Mouse (Mus musculus): ENCODE data around the gene Tmem109. TPM values are rescaled to one million over a fixed set of nuclear protein-coding genes. Genes with fewer than 3 reads are reported as not detected.

Tmem109 gene
- total RNA-seq, 1 experiment from 2014 or later = 64.6 TPM

Other genes starting within 250 kb of the Tmem109 start
- not detected in 3 replicates for gene Vwce, start 247.8 kb downstream of the Tmem109 start, total RNA-seq (2017)
- not detected in 3 replicates for gene Pga5, start 203.9 kb downstream of the Tmem109 start, total RNA-seq (2017)
- 7.3 to 22.2 TPM (median 18.7 TPM) in 3 replicates for gene Vps37c, start 193.3 kb downstream of the Tmem109 start, total RNA-seq (2017)
- gene Cd5, start 143.0 kb downstream of the Tmem109 start, total RNA-seq (2017) = 1.0 to 3.1 TPM in 2 of 3 replicates, not detected in the other
- 1.8 to 3.3 TPM (median 2.2 TPM) in 3 replicates for gene Cd6, start 51.9 kb downstream of the Tmem109 start, total RNA-seq (2017)
- 23.9 to 28.8 TPM (median 26.8 TPM) in 3 replicates for gene Slc15a3, start 42.3 kb downstream of the Tmem109 start, total RNA-seq (2017)
- gene Tmem132a, start 12.1 kb downstream of the Tmem109 start, total RNA-seq (2017) = 0.58 TPM in 1 of 3 replicates, not detected in the others
- gene Prpf19, start 13.2 kb upstream of the Tmem109 start, total RNA-seq (2017) = 74.0 to 103 TPM (median 96.6 TPM) in 3 replicates
- not detected in 3 replicates for gene Zp1, start 38.6 kb upstream of the Tmem109 start, total RNA-seq (2017)
- gene Ptgdr2, start 55.2 kb upstream of the Tmem109 start, total RNA-seq (2017) = 0.75 to 1.6 TPM in 2 of 3 replicates, not detected in the other
- gene Ccdc86, start 67.3 kb upstream of the Tmem109 start, total RNA-seq (2017) = 15.3 to 26.6 TPM (median 16.1 TPM) in 3 replicates
- not detected in 3 replicates for gene Ms4a10, start 92.7 kb upstream of the Tmem109 start, total RNA-seq (2017)
- gene Ms4a15, start 111.2 kb upstream of the Tmem109 start, total RNA-seq (2017) = 0.67 to 2.7 TPM in 2 of 3 replicates, not detected in the other
- not detected in 3 replicates for gene Ms4a18, start 136.0 kb upstream of the Tmem109 start, total RNA-seq (2017)
- gene Ms4a8a, start 199.1 kb upstream of the Tmem109 start, total RNA-seq (2017) = 1.1 to 8.6 TPM (median 4.5 TPM) in 3 replicates
- gene 1700017D01Rik, start 248.9 kb upstream of the Tmem109 start, total RNA-seq (2017) = 3.3 TPM in 1 of 3 replicates, not detected in the others

Data from monocyte, adult 5-6 weeks (primary cell).